Mouse (Mus musculus): ENCODE data around the gene Lypd3.
"Not testable (repeated sequence)": the region's sequence is repeated elsewhere in the genome, so short reads cannot be mapped to it uniquely, and the experiment has no call there.

The Lypd3 gene

GRCm38 (mm10) chr7:24612308-24612910 lies 23.9 kb upstream of the Lypd3 start:
- DNase-seq (ENCODE audit: low read depth, low spot score), result no peak

- no peak for DNase-seq (ENCODE audit: low read depth, low spot score)
Measured at GRCm38 (mm10) chr7:24614816-24615215, 21.5 kb upstream of the Lypd3 start.

- DNase-seq (ENCODE audit: low read depth, low spot score), result no peak
Measured at GRCm38 (mm10) chr7:24617763-24618162, 18.6 kb upstream of the Lypd3 start.

- not testable (repeated sequence) for DNase-seq (ENCODE audit: low read depth, low spot score)
Measured at GRCm38 (mm10) chr7:24618374-24618773, 18.0 kb upstream of the Lypd3 start.

GRCm38 (mm10) chr7:24619671-24620397 lies 16.5 kb upstream of the Lypd3 start:
- no peak for DNase-seq (ENCODE audit: low read depth, low spot score)

GRCm38 (mm10) chr7:24621193-24621592 lies 15.2 kb upstream of the Lypd3 start:
- no peak for DNase-seq (ENCODE audit: low read depth, low spot score)

- no peak for DNase-seq (ENCODE audit: low read depth, low spot score)
Measured at GRCm38 (mm10) chr7:24622967-24623366, 13.4 kb upstream of the Lypd3 start.

GRCm38 (mm10) chr7:24628685-24629610 lies 7.4 kb upstream of the Lypd3 start:
- DNase-seq (ENCODE audit: low read depth, low spot score), result no peak

- DNase-seq (ENCODE audit: low read depth, low spot score), result no peak
Measured at GRCm38 (mm10) chr7:24629672-24630071, 6.7 kb upstream of the Lypd3 start.

GRCm38 (mm10) chr7:24630116-24630880 lies 6.1 kb upstream of the Lypd3 start:
- no peak for DNase-seq (ENCODE audit: low read depth, low spot score)

GRCm38 (mm10) chr7:24637046-24637445 lies 696 bp downstream of the Lypd3 start:
- no peak for DNase-seq (ENCODE audit: low read depth, low spot score)

- DNase-seq (ENCODE audit: low read depth, low spot score), result no peak
Measured at GRCm38 (mm10) chr7:24638026-24638856, 1.9 kb downstream of the Lypd3 start.

GRCm38 (mm10) chr7:24640450-24640849 lies 4.1 kb downstream of the Lypd3 start:
- DNase-seq (ENCODE audit: low read depth, low spot score), result no peak

GRCm38 (mm10) chr7:24642491-24642890 lies 6.1 kb downstream of the Lypd3 start:
- DNase-seq (ENCODE audit: low read depth, low spot score), result no peak

GRCm38 (mm10) chr7:24644492-24644891 lies 8.1 kb downstream of the Lypd3 start:
- no peak for DNase-seq (ENCODE audit: low read depth, low spot score)

- no peak for DNase-seq (ENCODE audit: low read depth, low spot score)
Measured at GRCm38 (mm10) chr7:24644996-24645395, 8.6 kb downstream of the Lypd3 start.

- DNase-seq (ENCODE audit: low read depth, low spot score), result no peak
Measured at GRCm38 (mm10) chr7:24646486-24646885, 10.1 kb downstream of the Lypd3 start.

- DNase-seq (ENCODE audit: low read depth, low spot score), result no peak
Measured at GRCm38 (mm10) chr7:24653681-24654080, 17.3 kb downstream of the Lypd3 start.

- no peak for DNase-seq (ENCODE audit: low read depth, low spot score)
Measured at GRCm38 (mm10) chr7:24659737-24660357, 23.5 kb downstream of the Lypd3 start.
